Mouse (Mus musculus) MEL (cell line): ENCODE measurements at regions not wholly inside any gene's neighbourhood (a gene's known extent, or its start where the extent isn't known, plus 50 kb on each side); places are given as distances from the start of the nearest gene placed in this dataset.

Experiments used
- DNase-seq: peaks from one replicate; pipeline ENCODE4 v3.0.0; 2011; ENCODE audit warnings: low read depth, low spot score
- H3K27ac ChIP-seq: 2 replicates; pipeline ENCODE4 v1.5.1; 2012; ENCODE audit warnings: low read depth, mild to moderate bottlenecking, control low read depth, low read length, moderate library complexity; ENCODE audit not compliant: control insufficient read depth
- H3K27me3 ChIP-seq, 2 experiments: fragments of 150-350 bp in 1 of 2; sonication (generic) in 1 of 2; 2 replicates each; pipeline ENCODE4 v1.6.1; 2012; ENCODE audit warnings: low read length in 2 of 2, mild to moderate bottlenecking in 2 of 2, improper control_type of control experiment in 1 of 2, moderate library complexity in 1 of 2; ENCODE audit not compliant: insufficient read depth in 2 of 2, control insufficient read depth in 1 of 2
- H3K36me3 ChIP-seq, 2 experiments: 2 replicates each; pipeline ENCODE4 v1.6.1; 2012 to 2014; ENCODE audit warnings: low read length in 2 of 2, improper control_type of control experiment in 1 of 2, inconsistent platforms in 1 of 2, mild to moderate bottlenecking in 1 of 2; ENCODE audit not compliant: insufficient read depth in 2 of 2, control insufficient read depth in 1 of 2
- H3K4me1 ChIP-seq, 2 experiments: fragments of 150-350 bp in 1 of 2; sonication (generic) in 1 of 2; 2 replicates each; pipeline ENCODE4 v1.6.1; 2012; ENCODE audit warnings: low read length in 2 of 2, improper control_type of control experiment in 1 of 2, mild to moderate bottlenecking in 1 of 2; ENCODE audit not compliant: insufficient read depth in 2 of 2, control insufficient read depth in 1 of 2
- H3K4me3 ChIP-seq, 2 experiments: fragments of 150-350 bp in 1 of 2; sonication (generic) in 1 of 2; 2 replicates each; pipeline ENCODE4 v1.5.1; 2012; ENCODE audit warnings: low read depth in 2 of 2, low read length in 2 of 2, mild to moderate bottlenecking in 2 of 2, moderate library complexity in 2 of 2, control low read depth in 1 of 2, improper control_type of control experiment in 1 of 2; ENCODE audit not compliant: control insufficient read depth in 1 of 2, insufficient read depth in 1 of 2
- H3K79me2 ChIP-seq: 2 replicates; pipeline ENCODE4 v1.6.1; 2012; ENCODE audit warnings: mild to moderate bottlenecking, low read length, moderate library complexity; ENCODE audit not compliant: control insufficient read depth, poor library complexity, insufficient read depth
- H3K9ac ChIP-seq: 2 replicates; pipeline ENCODE4 v1.6.1; 2012; ENCODE audit warnings: low read depth, mild to moderate bottlenecking, control low read depth, low read length, moderate library complexity; ENCODE audit not compliant: control insufficient read depth, poor library complexity, severe bottlenecking
- H3K9me3 ChIP-seq: fragments of 150-350 bp; sonication (generic); replicated peaks from 2 replicates; pipeline ENCODE4 v1.6.1; 2012; ENCODE audit warnings: mild to moderate bottlenecking, low read length, improper control_type of control experiment, moderate library complexity; ENCODE audit not compliant: insufficient read depth
- CHD1 ChIP-seq: IDR thresholded peaks from 2 replicates; pipeline ENCODE4 v1.6.1; 2012; ENCODE audit warnings: low read depth, mild to moderate bottlenecking, inconsistent platforms, low read length, improper control_type of control experiment
- E2F4 ChIP-seq: IDR thresholded peaks from 2 replicates; pipeline ENCODE4 v1.6.1; 2011; ENCODE audit warnings: low read depth, low read length, improper control_type of control experiment, borderline replicate concordance
- ELF1 ChIP-seq: IDR thresholded peaks from 2 replicates; pipeline ENCODE4 v1.6.1; 2014; ENCODE audit warnings: low read depth, mild to moderate bottlenecking, inconsistent platforms, low read length, improper control_type of control experiment, moderate library complexity
- EP300 ChIP-seq, 2 experiments: IDR thresholded peaks; 2 replicates each; pipeline ENCODE4 v1.6.1; 2011; ENCODE audit warnings: improper control_type of control experiment in 2 of 2, low read length in 2 of 2, low read depth in 1 of 2, mild to moderate bottlenecking in 1 of 2
- ETS1 ChIP-seq: IDR thresholded peaks from 2 replicates; pipeline ENCODE4 v1.6.1; 2012; ENCODE audit warnings: low read depth, mild to moderate bottlenecking, inconsistent platforms, low read length, improper control_type of control experiment, moderate library complexity
- GATA1 ChIP-seq: IDR thresholded peaks from 2 replicates; pipeline ENCODE4 v1.6.1; 2011; ENCODE audit warnings: low read depth, low read length, improper control_type of control experiment
- MAFK ChIP-seq: IDR thresholded peaks from 2 replicates; pipeline ENCODE4 v1.6.1; 2011; ENCODE audit warnings: low read depth, mild to moderate bottlenecking, low read length, improper control_type of control experiment, borderline replicate concordance
- MAX ChIP-seq: IDR thresholded peaks from 2 replicates; pipeline ENCODE4 v1.6.1; 2011; ENCODE audit warnings: low read length, improper control_type of control experiment
- MEF2A ChIP-seq: IDR thresholded peaks from 2 replicates; pipeline ENCODE4 v1.6.1; 2014; ENCODE audit warnings: low read depth, mild to moderate bottlenecking, inconsistent platforms, low read length, improper control_type of control experiment; ENCODE audit not compliant: poor library complexity, insufficient replicate concordance, severe bottlenecking; ENCODE audit errors: extremely low read depth
- NELFE ChIP-seq: IDR thresholded peaks from 2 replicates; pipeline ENCODE4 v1.6.1; 2011; ENCODE audit warnings: low read depth, low read length, improper control_type of control experiment
- NRF1 ChIP-seq: IDR thresholded peaks from 2 replicates; pipeline ENCODE4 v1.6.1; 2014; ENCODE audit warnings: low read depth, mild to moderate bottlenecking, inconsistent platforms, low read length, improper control_type of control experiment, moderate library complexity; ENCODE audit not compliant: poor library complexity, insufficient read depth, severe bottlenecking
- POLR2A ChIP-seq, 2 experiments: IDR thresholded peaks; 2 replicates each; pipeline ENCODE4 v1.6.1; 2011 to 2012; ENCODE audit warnings: low read length in 2 of 2, mild to moderate bottlenecking in 2 of 2, control low read depth in 1 of 2, improper control_type of control experiment in 1 of 2, low read depth in 1 of 2, moderate library complexity in 1 of 2; ENCODE audit not compliant: control insufficient read depth in 1 of 2, insufficient read depth in 1 of 2, poor library complexity in 1 of 2
- POLR2AphosphoS2 ChIP-seq: IDR thresholded peaks from 2 replicates; pipeline ENCODE4 v1.6.1; 2011; ENCODE audit warnings: low read length, improper control_type of control experiment
- RAD21 ChIP-seq: IDR thresholded peaks from 2 replicates; pipeline ENCODE4 v1.6.1; 2011; ENCODE audit warnings: mild to moderate bottlenecking, low read depth, low read length, improper control_type of control experiment
- RCOR1 ChIP-seq: IDR thresholded peaks from 2 replicates; pipeline ENCODE4 v1.6.1; 2012; ENCODE audit warnings: low read depth, mild to moderate bottlenecking, inconsistent platforms, low read length, improper control_type of control experiment
- SIN3A ChIP-seq: IDR thresholded peaks from 2 replicates; pipeline ENCODE4 v1.6.1; 2012; ENCODE audit warnings: low read length, improper control_type of control experiment, inconsistent platforms
- TAL1 ChIP-seq: IDR thresholded peaks from 2 replicates; pipeline ENCODE4 v1.6.1; 2012; ENCODE audit warnings: mild to moderate bottlenecking, inconsistent platforms, low read length, moderate library complexity, mixed read lengths
- TBP ChIP-seq: IDR thresholded peaks from 2 replicates; pipeline ENCODE4 v1.8.0; 2011; ENCODE audit warnings: low read depth, low read length, improper control_type of control experiment
- TCF12 ChIP-seq: IDR thresholded peaks from 2 replicates; pipeline ENCODE4 v1.6.1; 2014; ENCODE audit warnings: low read depth, mild to moderate bottlenecking, inconsistent platforms, low read length, improper control_type of control experiment, moderate library complexity
- USF1 ChIP-seq: IDR thresholded peaks from 2 replicates; pipeline ENCODE4 v1.6.1; 2014; ENCODE audit warnings: low read depth, mild to moderate bottlenecking, inconsistent platforms, low read length, improper control_type of control experiment, moderate library complexity
- ZKSCAN1 ChIP-seq: IDR thresholded peaks from 2 replicates; pipeline ENCODE4 v1.6.1; 2012; ENCODE audit warnings: low read depth, mild to moderate bottlenecking, inconsistent platforms, low read length, improper control_type of control experiment, moderate library complexity

DNA sequence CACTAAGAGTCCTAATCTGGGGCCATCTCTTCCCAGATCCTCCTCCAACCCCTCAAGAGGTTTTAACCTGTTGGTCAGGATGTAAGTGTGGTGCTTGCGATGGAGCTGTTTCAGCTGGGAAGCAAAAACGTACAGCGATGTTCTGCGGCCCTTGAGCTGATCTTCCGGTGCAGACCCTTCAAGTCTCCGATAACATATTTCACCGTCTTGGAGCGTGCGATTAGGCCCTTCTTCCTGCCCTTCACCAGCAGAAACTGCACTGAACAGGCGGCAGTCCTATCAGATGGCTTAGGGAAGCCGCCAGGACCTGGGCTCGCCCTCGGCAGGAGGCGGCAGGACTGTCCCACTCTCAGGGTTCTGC is 90.1 kb upstream of the Vps8 start:
- no peak for DNase-seq
- H3K4me3 ChIP-seq, result peak overlapping the region; percentile 72 to 77
- no peaks in the 10 kb centered on the region for H3K27me3 ChIP-seq
- H3K9ac ChIP-seq, result peak overlapping the region; percentile 87
- TF ChIP-seq TCF12, result peak; percentile 15; the same call in 1 of the 2 replicates
- TF ChIP-seq POLR2A (IDR thresholded peaks at IDR 0.05; ENCODE audit: control insufficient read depth in 1 of 2, insufficient read depth in 1 of 2, low read depth in 1 of 2, low read length in 2 of 2, poor library complexity in 1 of 2), result no peak
- no peak for TF ChIP-seq ZKSCAN1
- no peak; the same call in 1 of the 2 replicates for TF ChIP-seq MAX
- 0 out of 2 replicates have a peak, but pooled peaks have one; percentile 6 for TF ChIP-seq CHD1
- peak; percentile 48 for TF ChIP-seq TAL1
- TF ChIP-seq ETS1, result peak; percentile 7; the same call in 1 of the 2 replicates
- peak; percentile 64 for TF ChIP-seq GATA1
- no peak for TF ChIP-seq POLR2AphosphoS2
- TF ChIP-seq EP300 (IDR thresholded peaks at IDR 0.05; ENCODE audit: low read depth in 1 of 2, low read length in 2 of 2), result 0 out of 4 replicates have a peak, but pooled peaks of 1 of the 2 experiments have one; percentile 13
- TF ChIP-seq ELF1, result no peak
- no peak for TF ChIP-seq NRF1
- no peak for TF ChIP-seq MAFK
- TF ChIP-seq RCOR1, result no peak
- 0 out of 2 replicates have a peak, but pooled peaks have one; percentile 44 for TF ChIP-seq TBP
- peak; percentile 16; the same call in 1 of the 2 replicates for TF ChIP-seq SIN3A
- no peak for TF ChIP-seq RAD21
- no peak for TF ChIP-seq E2F4
- TF ChIP-seq MEF2A, result no peak
- no peak for TF ChIP-seq USF1
- TF ChIP-seq NELFE, result no peak
- peak overlapping the region; percentile 86 for H3K27ac ChIP-seq
- no peaks in the 10 kb centered on the region for H3K9me3 ChIP-seq
- H3K4me1 ChIP-seq, result peaks cover 3 to 10% of the 10 kb centered on the region in 2 experiments; a peak in 3 of 4 replicates
- H3K36me3 ChIP-seq, result peaks cover 0 to 18% of the 10 kb centered on the region in 2 experiments; a peak in 2 of 4 replicates
- H3K79me2 ChIP-seq, result peaks cover 13% of the 10 kb centered on the region
